Mouse (Mus musculus): ENCODE data around the gene Nfu1.

GRCm38 (mm10) chr6:86985314-86986106 is 23.5 kb upstream of the Nfu1 start:
- TF ChIP-seq POLR2A (IDR thresholded peaks at IDR 0.05; ENCODE audit: borderline replicate concordance, insufficient read depth, low read length) (no peak), CTCF (IDR thresholded peaks at IDR 0.05; ENCODE audit: borderline replicate concordance, insufficient read depth, low read depth, low read length) (no peak)
